Mouse (Mus musculus): ENCODE measurements around the gene Pik3ca.
"Not testable (repeated sequence)": the region's sequence is repeated elsewhere in the genome, so short reads cannot be mapped to it uniquely, and the experiment has no call there.

Pik3ca gene

GRCm38 (mm10) chr3:32402990-32403885 lies 5.8 kb downstream of the Pik3ca start:
- DNase-seq, result no peak

GRCm38 (mm10) chr3:32405699-32406098 lies 8.2 kb downstream of the Pik3ca start:
- DNase-seq, result no peak

- DNase-seq, result no peak
Observed at GRCm38 (mm10) chr3:32406804-32407203, 9.3 kb downstream of the Pik3ca start.

- no peak for DNase-seq
Observed at GRCm38 (mm10) chr3:32408811-32409273, 11.4 kb downstream of the Pik3ca start.

- no peak for DNase-seq
Observed at GRCm38 (mm10) chr3:32412502-32413044, 15.1 kb downstream of the Pik3ca start.

GRCm38 (mm10) chr3:32414381-32414780 lies 16.9 kb downstream of the Pik3ca start:
- no peak for DNase-seq

GRCm38 (mm10) chr3:32415370-32416309 lies 18.2 kb downstream of the Pik3ca start:
- DNase-seq, result no peak

GRCm38 (mm10) chr3:32417751-32418211 lies 20.3 kb downstream of the Pik3ca start:
- DNase-seq, result no peak

- DNase-seq, result no peak
Observed at GRCm38 (mm10) chr3:32419866-32420265, 22.4 kb downstream of the Pik3ca start.

GRCm38 (mm10) chr3:32421115-32422054 lies 23.9 kb downstream of the Pik3ca start:
- DNase-seq, result no peak

- no peak for DNase-seq
Observed at GRCm38 (mm10) chr3:32427695-32428094, 30.2 kb downstream of the Pik3ca start.

- DNase-seq, result no peak
Observed at GRCm38 (mm10) chr3:32428361-32428760, 30.9 kb downstream of the Pik3ca start.

- DNase-seq, result peak; percentile 45 to 62
Observed at GRCm38 (mm10) chr3:32428921-32429320, 31.4 kb downstream of the Pik3ca start.

GRCm38 (mm10) chr3:32429351-32429750 lies 31.9 kb downstream of the Pik3ca start:
- not testable (repeated sequence) for DNase-seq

GRCm38 (mm10) chr3:32430394-32430793 lies 32.9 kb downstream of the Pik3ca start:
- DNase-seq, result no peak

GRCm38 (mm10) chr3:32434016-32434415 lies 36.5 kb downstream of the Pik3ca start:
- no peak for DNase-seq

GRCm38 (mm10) chr3:32436101-32436500 lies 38.6 kb downstream of the Pik3ca start:
- no peak for DNase-seq

GRCm38 (mm10) chr3:32437297-32437696 lies 39.8 kb downstream of the Pik3ca start:
- no peak for DNase-seq

GRCm38 (mm10) chr3:32437820-32438219 lies 40.3 kb downstream of the Pik3ca start:
- DNase-seq, result no peak

- DNase-seq, result no peak
Observed at GRCm38 (mm10) chr3:32438716-32439115, 41.2 kb downstream of the Pik3ca start.

GRCm38 (mm10) chr3:32441710-32442109 lies 44.2 kb downstream of the Pik3ca start:
- no peak for DNase-seq

All from kidney, postnatal 4 days (tissue).